Mouse (Mus musculus) liver, postnatal 0 days (tissue): Measurements from ENCODE around the gene Abr. TPM values are rescaled to one million over a fixed set of nuclear protein-coding genes. Genes with fewer than 3 reads are reported as not detected.

Experiments
- ATAC-seq: fragments of 200-750 bp; cut with Nextera tagmentation; 2 replicates; pipeline ENCODE4 v1.8.0; 2017; ENCODE audit warnings: mild to moderate bottlenecking, moderate library complexity
- DNase-seq: peaks from one replicate; pipeline ENCODE4 v3.0.0-alpha.2; 2016
- H3K27ac ChIP-seq: fragments of 300-500 bp; sonication (generic); 2 replicates; pipeline ENCODE4 v1.5.1; 2014; ENCODE audit warnings: antibody characterized with exemption, moderate library complexity, mild to moderate bottlenecking, low read depth
- H3K27me3 ChIP-seq: fragments of 300-500 bp; sonication (generic); 2 replicates; pipeline ENCODE4 v1.6.1; 2014; ENCODE audit warnings: low read length, control low read depth, mixed read lengths; ENCODE audit not compliant: insufficient read depth
- H3K36me3 ChIP-seq: fragments of 300-500 bp; sonication (generic); replicated peaks from 2 replicates; pipeline ENCODE4 v1.6.1; 2014; ENCODE audit warnings: mild to moderate bottlenecking, control low read depth, low read length, moderate library complexity, mixed read lengths; ENCODE audit not compliant: insufficient read depth
- H3K4me1 ChIP-seq: fragments of 300-500 bp; sonication (generic); 2 replicates; pipeline ENCODE4 v1.6.1; 2014; ENCODE audit warnings: antibody characterized with exemption, mild to moderate bottlenecking, control low read depth; ENCODE audit not compliant: insufficient read depth
- H3K4me2 ChIP-seq: fragments of 300-500 bp; sonication (generic); 2 replicates; pipeline ENCODE4 v1.6.1; 2014; ENCODE audit warnings: low read depth, mild to moderate bottlenecking, low read length, moderate library complexity, mixed read lengths
- H3K4me3 ChIP-seq: fragments of 300-500 bp; sonication (generic); 2 replicates; pipeline ENCODE4 v1.5.1; 2014; ENCODE audit warnings: low read depth, low read length
- H3K9ac ChIP-seq: fragments of 300-500 bp; sonication (generic); replicated peaks from 2 replicates; pipeline ENCODE4 v1.6.1; 2014; ENCODE audit warnings: mild to moderate bottlenecking, moderate library complexity
- H3K9me3 ChIP-seq: fragments of 300-500 bp; sonication (generic); 2 replicates; pipeline ENCODE4 v1.6.1; 2016; ENCODE audit warnings: mild to moderate bottlenecking, control low read depth, low read length, mixed read lengths
- CTCF ChIP-seq: sonication (generic); IDR thresholded peaks from 2 replicates; pipeline ENCODE4 v1.5.1; 2016; ENCODE audit warnings: antibody characterized with exemption, low read depth
- EP300 ChIP-seq: IDR thresholded peaks from 2 replicates; pipeline ENCODE4 v1.6.1; 2016; ENCODE audit warnings: antibody characterized with exemption, low read depth, mild to moderate bottlenecking
- WGBS: fragments of 180-500 bp; shearing (Covaris S2); extraction: QIAGEN DNeasy Blood & Tissue Kit; methylation state at CpG from one replicate; pipeline ENCODE4 v1.1.7; 2014; ENCODE audit not compliant: insufficient replicate concordance; 5-methylcytosine and 5-hydroxymethylcytosine counted together
- polyA plus RNA-seq: library from polyadenylated mRNA; unstranded; fragments of >200 nt; fragmentation: Nextera tagmentation; extraction: Ambion mirVana; gene quantifications from 2 replicates; pipeline ENCODE4 v1.2.1, GENCODE M21; 2015

Abr gene
- polyA plus RNA-seq, 1 experiment from 2014 or later = 3.6 TPM

GRCm38 (mm10) chr11:76530168-76530935, 91.8 kb downstream of the Abr start:
- no peak for ATAC-seq
- Histone ChIP-seq H3K9ac (no peak overlapping the region), H3K36me3 (no peaks in the 10 kb centered on the region), H3K4me3 (no peak overlapping the region), H3K4me2 (no peak overlapping the region), H3K4me1 (no peaks in the 10 kb centered on the region), H3K27me3 (no peaks in the 10 kb centered on the region), H3K27ac (no peak overlapping the region), H3K9me3 (no peaks in the 10 kb centered on the region)
- no peak for DNase-seq
- TF ChIP-seq EP300 = no peak
- no peak for TF ChIP-seq CTCF
- WGBS = 74% methylated on average over 15 of the region's 15 CpGs

GRCm38 (mm10) chr11:76529352-76530141, 92.6 kb downstream of the Abr start:
- Histone ChIP-seq H3K9me3 (no peaks in the 10 kb centered on the region), H3K4me3 (no peak overlapping the region), H3K36me3 (no peaks in the 10 kb centered on the region), H3K27me3 (no peaks in the 10 kb centered on the region), H3K9ac (no peak overlapping the region), H3K27ac (no peak overlapping the region), H3K4me2 (no peak overlapping the region), H3K4me1 (no peaks in the 10 kb centered on the region)
- ATAC-seq = no peak
- TF ChIP-seq EP300 (no peak), CTCF (no peak)
- WGBS = 55% methylated on average over 6 of the region's 6 CpGs
- no peak for DNase-seq

- Histone ChIP-seq H3K9ac (no peak overlapping the region), H3K27me3 (no peaks in the 10 kb centered on the region), H3K36me3 (no peaks in the 10 kb centered on the region), H3K27ac (no peak overlapping the region), H3K4me2 (no peak overlapping the region), H3K4me1 (no peaks in the 10 kb centered on the region), H3K4me3 (no peak overlapping the region), H3K9me3 (no peaks in the 10 kb centered on the region)
- no peak for ATAC-seq
- TF ChIP-seq CTCF = no peak
- 82% methylated on average over 4 of the region's 4 CpGs for WGBS
- no peak for DNase-seq
Observed at GRCm38 (mm10) chr11:76525646-76526351, 96.3 kb downstream of the Abr start.

DNA sequence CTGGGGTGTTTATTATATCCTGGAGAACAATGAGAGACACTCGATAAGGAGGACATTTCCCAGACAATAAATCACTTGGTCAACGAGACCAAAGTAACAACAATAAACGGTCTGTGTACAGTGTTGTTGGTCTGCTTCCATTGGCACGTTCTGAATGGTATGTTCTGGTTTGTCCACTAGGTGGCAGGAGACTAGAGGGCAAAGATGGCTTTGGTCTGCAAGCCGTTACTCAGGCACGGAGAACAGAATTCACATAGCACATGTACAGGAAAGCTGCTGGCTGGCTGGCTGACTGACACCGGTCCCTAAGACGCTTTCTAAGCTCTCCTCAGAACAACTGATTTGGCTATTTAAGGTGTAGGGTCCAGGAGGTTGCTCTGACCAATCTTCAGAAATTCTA, 97.2 kb downstream of the Abr start:
- H3K27ac ChIP-seq = no peak overlapping the region
- H3K9ac ChIP-seq = no peak overlapping the region
- ATAC-seq = no peak
- no peaks in the 10 kb centered on the region for H3K4me1 ChIP-seq
- no peak overlapping the region for H3K4me2 ChIP-seq
- no peak overlapping the region for H3K4me3 ChIP-seq
- no peaks in the 10 kb centered on the region for H3K9me3 ChIP-seq
- TF ChIP-seq EP300 = no peak
- TF ChIP-seq CTCF = peak; percentile 95
- 11% methylated on average over 8 of the region's 8 CpGs for WGBS
- no peaks in the 10 kb centered on the region for H3K36me3 ChIP-seq
- H3K27me3 ChIP-seq = no peaks in the 10 kb centered on the region
- peak; percentile 51 for DNase-seq

- H3K4me1 ChIP-seq = no peaks in the 10 kb centered on the region
- WGBS = 54% methylated on average over 4 of the region's 4 CpGs
- no peak overlapping the region for H3K4me2 ChIP-seq
- no peaks in the 10 kb centered on the region for H3K9me3 ChIP-seq
- H3K27me3 ChIP-seq = no peaks in the 10 kb centered on the region
- H3K9ac ChIP-seq = no peak overlapping the region
- H3K27ac ChIP-seq = no peak overlapping the region
- H3K36me3 ChIP-seq = no peaks in the 10 kb centered on the region
- DNase-seq (no peak), ATAC-seq (no peak)
- TF ChIP-seq CTCF = no peak
- no peak for TF ChIP-seq EP300
- H3K4me3 ChIP-seq = no peak overlapping the region
Observed at GRCm38 (mm10) chr11:76523356-76523755, 98.8 kb downstream of the Abr start.

- ATAC-seq = no peak
- TF ChIP-seq CTCF (no peak), EP300 (no peak)
- Histone ChIP-seq H3K4me3 (no peak overlapping the region), H3K36me3 (no peaks in the 10 kb centered on the region), H3K4me1 (no peaks in the 10 kb centered on the region), H3K27ac (no peak overlapping the region), H3K27me3 (no peaks in the 10 kb centered on the region), H3K4me2 (no peak overlapping the region), H3K9me3 (no peaks in the 10 kb centered on the region), H3K9ac (no peak overlapping the region)
- 61% methylated on average over 6 of the region's 6 CpGs for WGBS
- DNase-seq = no peak
Observed at GRCm38 (mm10) chr11:76520889-76521288, 101.2 kb downstream of the Abr start.
